Mouse (Mus musculus): Measurements from ENCODE around the gene Nrd1. TPM values are rescaled to one million over a fixed set of nuclear protein-coding genes. Genes with fewer than 3 reads are reported as not detected.

Nrd1 gene
- polyA plus RNA-seq, 1 experiment from 2014 or later: 73.4 TPM

DNA sequence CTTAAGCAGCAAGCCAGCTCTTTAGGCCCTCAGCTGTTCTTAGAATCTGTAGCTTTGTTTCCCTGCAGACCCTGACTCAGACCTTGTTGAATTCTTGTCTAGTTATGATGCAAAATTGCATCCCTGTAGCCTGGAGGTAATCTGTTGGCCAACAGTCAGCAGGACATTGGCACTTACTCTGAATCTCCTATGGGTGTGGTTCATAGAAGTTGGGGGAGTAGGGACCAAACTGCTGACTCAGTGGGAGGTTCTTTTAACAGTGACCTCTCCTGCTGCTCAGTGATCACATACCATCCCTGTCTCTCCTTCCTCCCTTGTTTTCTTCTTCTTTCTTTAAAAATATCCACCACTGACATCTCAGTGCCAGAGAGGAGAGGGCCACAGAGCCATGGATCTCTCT, 10.4 kb upstream of the Nrd1 start:
- Histone ChIP-seq H3K9me3 (no peaks in the 10 kb centered on the region), H3K36me3 (no peaks in the 10 kb centered on the region), H3K27ac (no peak overlapping the region), H3K4me3 (no peak overlapping the region), H3K9ac (no peak overlapping the region), H3K4me2 (no peak overlapping the region), H3K27me3 (no peaks in the 10 kb centered on the region), H3K4me1 (no peaks in the 10 kb centered on the region)
- no peak for ATAC-seq (ENCODE audit: insufficient number of reproducible peaks, low FRiP score, low TSS enrichment, low read depth)

DNA sequence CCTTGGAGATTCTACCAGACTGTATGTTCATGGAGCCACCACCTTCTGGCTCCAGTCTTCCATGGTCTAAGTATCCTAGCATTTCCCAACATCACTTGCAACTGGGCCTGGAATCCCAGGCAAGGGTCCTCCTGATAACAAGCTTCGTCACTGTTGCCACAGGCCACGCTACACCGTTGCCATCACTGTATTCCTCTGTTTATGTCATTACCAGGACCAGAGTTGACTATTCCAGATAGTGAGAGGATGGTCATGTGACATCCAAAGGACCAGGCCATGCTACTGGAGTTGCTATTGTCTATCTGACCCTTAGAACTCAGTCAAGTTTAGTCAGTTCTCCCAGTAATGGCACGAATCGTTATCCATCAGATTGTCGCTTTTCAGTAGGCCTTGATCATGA, 9.9 kb upstream of the Nrd1 start:
- H3K9ac ChIP-seq: no peak overlapping the region
- 85% methylated on average over 6 of the region's 6 CpGs for WGBS
- no peaks in the 10 kb centered on the region for H3K9me3 ChIP-seq
- no peaks in the 10 kb centered on the region for H3K27me3 ChIP-seq
- no peak overlapping the region for H3K4me2 ChIP-seq
- no peak overlapping the region for H3K27ac ChIP-seq
- no peaks in the 10 kb centered on the region for H3K4me1 ChIP-seq
- no peaks in the 10 kb centered on the region for H3K36me3 ChIP-seq
- ATAC-seq (ENCODE audit: insufficient number of reproducible peaks, low FRiP score, low TSS enrichment, low read depth): no peak
- H3K4me3 ChIP-seq: no peak overlapping the region

DNA sequence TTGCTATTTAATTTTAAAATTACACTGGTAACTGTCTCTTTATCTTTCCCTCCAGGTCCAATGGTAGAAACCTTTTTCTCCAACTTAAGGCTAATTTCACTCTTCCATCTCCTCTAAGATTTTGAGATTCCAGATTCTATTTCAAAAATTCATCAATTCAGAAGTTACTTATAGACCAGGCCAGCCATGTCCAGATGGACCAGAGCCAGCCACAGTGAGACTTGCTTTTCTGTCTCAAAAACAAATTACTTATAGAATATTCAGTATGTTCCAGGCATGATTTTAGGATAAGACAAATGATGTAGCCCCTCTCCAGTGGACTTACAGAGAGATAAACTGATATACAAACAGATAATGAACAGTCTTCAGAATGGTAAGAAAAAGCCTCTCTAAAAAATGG, 8.6 kb upstream of the Nrd1 start:
- H3K4me3 ChIP-seq: no peak overlapping the region
- no peak overlapping the region for H3K4me2 ChIP-seq
- H3K27me3 ChIP-seq: no peaks in the 10 kb centered on the region
- ATAC-seq (ENCODE audit: insufficient number of reproducible peaks, low FRiP score, low TSS enrichment, low read depth): no peak
- no peaks in the 10 kb centered on the region for H3K9me3 ChIP-seq
- no peak overlapping the region for H3K9ac ChIP-seq
- no peaks in the 10 kb centered on the region for H3K36me3 ChIP-seq
- no peaks in the 10 kb centered on the region for H3K4me1 ChIP-seq
- H3K27ac ChIP-seq: no peak overlapping the region

DNA sequence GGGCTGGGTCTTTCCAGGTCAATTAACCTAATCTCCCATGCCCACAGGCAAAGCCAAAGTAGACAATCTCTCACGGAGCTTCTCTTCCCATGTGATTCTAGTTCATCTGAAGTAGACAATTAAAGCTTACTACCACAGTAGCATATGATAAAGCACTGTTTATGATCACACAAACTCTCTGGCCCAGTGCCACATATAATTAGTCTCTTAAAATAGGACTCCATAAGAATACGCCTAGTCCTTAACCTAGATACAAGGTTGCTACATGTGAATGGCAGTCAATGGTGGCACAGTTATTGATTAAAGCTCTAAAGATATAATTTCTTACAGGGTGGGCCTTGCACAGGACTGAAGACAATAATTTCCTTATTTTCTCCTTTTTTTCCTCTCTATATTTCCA, 7.5 kb upstream of the Nrd1 start:
- no peaks in the 10 kb centered on the region for H3K4me1 ChIP-seq
- no peak overlapping the region for H3K4me2 ChIP-seq
- H3K4me3 ChIP-seq: no peak overlapping the region
- no peaks in the 10 kb centered on the region for H3K36me3 ChIP-seq
- no peaks in the 10 kb centered on the region for H3K27me3 ChIP-seq
- WGBS: 40% methylated on average over 2 of the region's 2 CpGs
- no peak overlapping the region for H3K9ac ChIP-seq
- ATAC-seq (ENCODE audit: insufficient number of reproducible peaks, low FRiP score, low TSS enrichment, low read depth): no peak
- no peaks in the 10 kb centered on the region for H3K9me3 ChIP-seq
- H3K27ac ChIP-seq: no peak overlapping the region

DNA sequence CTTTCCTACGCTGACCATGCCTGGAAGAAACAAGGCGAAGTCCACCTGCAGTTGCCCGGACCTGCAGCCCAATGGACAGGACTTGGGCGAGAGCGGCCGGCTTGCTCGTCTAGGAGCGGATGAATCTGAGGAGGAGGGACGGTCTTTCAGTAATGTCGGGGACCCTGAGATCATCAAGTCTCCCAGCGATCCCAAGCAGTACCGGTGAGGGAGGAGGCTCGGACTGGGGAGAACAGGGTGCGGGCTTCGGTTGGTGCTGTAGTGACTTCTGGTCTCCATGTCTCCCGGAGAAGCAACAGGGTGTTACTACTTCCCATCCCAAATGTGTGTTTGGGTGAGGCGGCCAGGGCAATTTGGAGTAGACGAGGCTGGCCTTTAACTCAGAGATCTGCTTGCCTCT, 506 bp downstream of the Nrd1 start:
- H3K4me1 ChIP-seq: peaks cover 9% of the 10 kb centered on the region; the same call in 1 of the 2 replicates
- H3K9ac ChIP-seq: peak overlapping the region; percentile 63
- peak overlapping the region; percentile 74 for H3K4me2 ChIP-seq
- H3K4me3 ChIP-seq: peak overlapping the region; percentile 76
- no peaks in the 10 kb centered on the region; the same call in 1 of the 2 replicates for H3K36me3 ChIP-seq
- H3K27ac ChIP-seq: peak overlapping the region; percentile 94
- no peaks in the 10 kb centered on the region for H3K9me3 ChIP-seq
- WGBS: under 1% methylated on average over 18 of the region's 18 CpGs
- ATAC-seq (ENCODE audit: insufficient number of reproducible peaks, low FRiP score, low TSS enrichment, low read depth): no peak; the same call in 1 of the 2 replicates
- no peaks in the 10 kb centered on the region for H3K27me3 ChIP-seq

DNA sequence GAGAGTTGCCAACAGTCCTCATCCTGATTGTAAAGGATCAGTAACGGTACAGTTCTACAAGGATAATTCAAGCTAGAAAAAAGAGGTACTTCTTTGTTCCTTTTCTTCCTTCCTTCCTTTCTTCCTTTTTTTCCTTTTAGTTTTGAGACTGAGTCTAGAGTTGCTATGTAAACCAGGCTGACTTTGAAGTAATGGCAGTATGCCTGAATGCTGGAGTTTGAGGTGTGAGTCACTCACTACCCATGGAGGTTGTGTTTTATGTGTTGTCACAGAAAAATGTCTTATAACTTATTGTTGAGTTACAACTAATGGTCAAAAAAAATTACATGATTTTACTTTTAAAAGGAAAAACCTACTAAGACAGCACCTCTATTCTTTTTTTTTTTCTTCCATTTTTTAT, 7.6 kb downstream of the Nrd1 start:
- no peak overlapping the region for H3K4me3 ChIP-seq
- peaks cover 3% of the 10 kb centered on the region; the same call in 1 of the 2 replicates for H3K36me3 ChIP-seq
- 81% methylated on average over 1 of the region's 1 CpGs for WGBS
- no peak for ATAC-seq (ENCODE audit: insufficient number of reproducible peaks, low FRiP score, low TSS enrichment, low read depth)
- no peak overlapping the region for H3K27ac ChIP-seq
- H3K9ac ChIP-seq: no peak overlapping the region
- H3K4me1 ChIP-seq: no peaks in the 10 kb centered on the region
- H3K4me2 ChIP-seq: no peak overlapping the region
- no peaks in the 10 kb centered on the region for H3K27me3 ChIP-seq
- no peaks in the 10 kb centered on the region for H3K9me3 ChIP-seq

DNA sequence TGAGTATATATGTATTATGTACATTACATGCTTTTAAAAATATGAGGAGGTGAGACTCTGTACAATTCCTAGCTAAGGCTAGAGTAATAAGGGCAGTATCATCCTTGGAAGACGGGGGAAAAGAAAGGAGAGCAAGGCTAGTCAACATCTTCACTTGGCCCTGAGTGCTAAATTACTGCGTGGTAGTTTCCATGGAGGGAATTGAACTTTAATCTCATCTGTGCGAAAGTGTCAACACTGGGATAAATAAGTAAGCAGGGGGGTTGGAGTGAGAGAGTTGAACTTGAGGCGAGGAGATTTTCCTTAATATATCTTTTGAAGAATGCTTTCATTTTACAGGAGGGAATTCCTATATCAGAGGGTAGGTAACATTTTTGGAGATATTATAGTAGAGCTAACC, 13.6 kb downstream of the Nrd1 start:
- ATAC-seq (ENCODE audit: insufficient number of reproducible peaks, low FRiP score, low TSS enrichment, low read depth): no peak
- Histone ChIP-seq H3K9ac (no peak overlapping the region), H3K4me1 (no peaks in the 10 kb centered on the region), H3K4me2 (no peak overlapping the region), H3K27ac (no peak overlapping the region), H3K27me3 (no peaks in the 10 kb centered on the region), H3K9me3 (no peaks in the 10 kb centered on the region), H3K4me3 (no peak overlapping the region), H3K36me3 (peaks cover 10% of the 10 kb centered on the region)
- 94% methylated on average over 4 of the region's 4 CpGs for WGBS

DNA sequence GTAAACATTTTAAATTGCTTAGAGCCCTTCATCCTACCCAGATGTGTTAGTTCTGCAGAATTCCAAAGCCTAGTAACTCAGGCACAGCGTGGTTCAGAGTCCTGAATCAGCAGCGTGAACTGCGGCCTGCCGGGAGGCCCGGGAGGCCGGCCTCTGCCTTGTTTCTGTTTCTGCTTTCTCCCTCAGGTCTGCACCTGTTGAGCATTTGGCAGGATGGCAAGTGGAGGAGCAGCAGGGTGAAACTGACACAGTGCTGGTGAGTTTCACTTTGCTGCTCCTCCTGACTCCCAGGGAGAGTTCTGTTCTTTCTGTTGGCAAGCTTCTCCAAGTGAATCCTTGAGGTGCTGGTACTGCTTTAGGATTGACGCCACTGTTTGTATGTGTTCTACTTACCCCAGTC, 17.0 kb downstream of the Nrd1 start:
- Histone ChIP-seq H3K27ac (peak overlapping the region; percentile 22; the same call in 1 of the 2 replicates), H3K9me3 (no peaks in the 10 kb centered on the region), H3K4me2 (no peak overlapping the region), H3K9ac (no peak overlapping the region), H3K4me3 (no peak overlapping the region), H3K27me3 (no peaks in the 10 kb centered on the region), H3K4me1 (no peaks in the 10 kb centered on the region), H3K36me3 (peaks cover 17% of the 10 kb centered on the region)
- WGBS: 51% methylated on average over 7 of the region's 7 CpGs
- ATAC-seq (ENCODE audit: insufficient number of reproducible peaks, low FRiP score, low TSS enrichment, low read depth): no peak

DNA sequence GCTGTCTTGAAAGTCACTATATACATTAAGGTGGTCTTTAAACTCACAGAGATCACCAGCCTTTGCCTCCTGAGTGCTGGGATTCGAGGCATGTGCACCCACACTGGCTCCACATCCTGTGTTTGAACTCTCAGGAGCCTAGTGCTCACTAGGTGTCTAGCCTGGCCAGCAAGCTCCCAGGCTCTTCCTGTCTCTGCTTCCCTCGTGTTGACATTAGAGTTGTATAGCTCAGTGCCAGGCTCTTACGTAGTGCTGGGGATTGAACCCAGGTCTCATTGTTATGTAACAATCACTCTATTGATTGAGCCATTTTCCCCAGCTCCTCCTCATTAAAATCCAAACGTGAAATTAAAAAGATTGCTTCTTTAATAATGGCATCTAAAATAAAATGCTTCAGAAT, 18.8 kb downstream of the Nrd1 start:
- Histone ChIP-seq H3K27me3 (no peaks in the 10 kb centered on the region), H3K9me3 (no peaks in the 10 kb centered on the region), H3K4me3 (no peak overlapping the region), H3K9ac (no peak overlapping the region), H3K27ac (no peak overlapping the region), H3K4me1 (no peaks in the 10 kb centered on the region), H3K4me2 (no peak overlapping the region), H3K36me3 (peaks cover 16% of the 10 kb centered on the region)
- 84% methylated on average over 4 of the region's 4 CpGs for WGBS
- ATAC-seq (ENCODE audit: insufficient number of reproducible peaks, low FRiP score, low TSS enrichment, low read depth): no peak

DNA sequence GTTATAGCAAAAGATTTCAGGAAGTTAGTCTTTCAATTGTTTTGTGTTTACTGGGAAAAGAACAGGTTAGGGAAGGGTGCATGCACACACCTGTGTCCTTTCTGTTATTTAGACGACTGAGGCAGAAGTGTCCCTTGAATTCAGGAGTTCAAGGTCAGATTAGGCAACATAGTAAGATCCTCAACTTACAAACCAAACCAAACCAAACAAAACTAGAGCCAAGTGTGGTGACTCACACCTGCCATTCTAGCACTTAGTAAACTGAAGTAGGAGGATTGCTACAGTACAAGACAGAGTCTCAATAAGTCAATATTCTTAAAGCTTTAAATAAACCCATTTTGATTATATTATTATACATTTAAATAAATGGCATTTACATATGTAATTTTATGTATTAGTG, 21.5 kb downstream of the Nrd1 start:
- Histone ChIP-seq H3K9me3 (no peaks in the 10 kb centered on the region), H3K27ac (no peak overlapping the region), H3K4me1 (no peaks in the 10 kb centered on the region), H3K4me3 (no peak overlapping the region), H3K4me2 (no peak overlapping the region), H3K9ac (no peak overlapping the region), H3K36me3 (peaks cover 24% of the 10 kb centered on the region), H3K27me3 (no peaks in the 10 kb centered on the region)
- ATAC-seq (ENCODE audit: insufficient number of reproducible peaks, low FRiP score, low TSS enrichment, low read depth): no peak
- whole genome bisulfite sequencing: 80% methylated on average over 1 of the region's 1 CpGs

DNA sequence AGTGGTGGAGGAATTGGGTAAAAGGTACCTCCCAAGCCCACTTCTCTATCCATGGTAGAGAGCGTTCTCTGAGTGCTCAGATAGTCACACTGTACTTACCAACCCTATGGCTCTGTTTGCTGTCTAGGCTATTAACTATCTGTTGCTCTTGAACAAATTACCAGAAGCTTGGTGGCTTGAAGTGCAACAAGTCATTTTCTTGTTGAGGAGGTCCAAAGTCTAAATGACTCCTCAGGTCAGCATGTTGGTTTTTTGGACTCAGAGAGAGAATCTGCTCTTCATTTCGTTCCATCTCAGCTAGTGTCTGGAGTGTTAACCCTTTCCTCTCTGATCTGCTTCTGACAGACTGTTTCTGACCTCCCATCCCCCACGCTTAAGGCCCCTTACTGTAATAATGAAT, 24.6 kb downstream of the Nrd1 start:
- 73% methylated on average over 3 of the region's 3 CpGs for WGBS
- ATAC-seq (ENCODE audit: insufficient number of reproducible peaks, low FRiP score, low TSS enrichment, low read depth): no peak
- Histone ChIP-seq H3K27me3 (no peaks in the 10 kb centered on the region), H3K36me3 (peaks cover 28% of the 10 kb centered on the region), H3K27ac (no peak overlapping the region), H3K4me1 (no peaks in the 10 kb centered on the region), H3K4me3 (no peak overlapping the region), H3K9ac (no peak overlapping the region), H3K4me2 (no peak overlapping the region), H3K9me3 (no peaks in the 10 kb centered on the region)

DNA sequence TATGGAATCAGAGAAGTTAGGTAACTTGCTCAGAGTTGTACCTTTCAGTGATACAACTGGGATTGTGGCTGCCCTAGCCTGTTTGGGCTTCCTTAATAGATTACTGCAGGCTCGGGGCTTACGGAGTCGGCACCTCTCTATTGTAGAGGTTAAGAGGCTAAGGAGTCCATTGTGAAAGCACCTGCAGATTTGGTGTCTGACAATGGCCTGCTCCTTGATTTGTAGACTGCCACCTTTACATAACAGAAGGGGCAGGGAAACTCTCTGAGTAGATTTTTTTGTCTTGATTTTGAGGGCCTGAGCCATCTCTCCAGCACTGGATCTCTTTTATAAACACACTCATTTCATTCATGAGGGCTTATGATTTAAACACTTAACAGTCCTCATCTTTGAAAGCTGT, 26.1 kb downstream of the Nrd1 start:
- ATAC-seq (ENCODE audit: insufficient number of reproducible peaks, low FRiP score, low TSS enrichment, low read depth): no peak
- Histone ChIP-seq H3K27me3 (no peaks in the 10 kb centered on the region), H3K4me3 (no peak overlapping the region), H3K36me3 (peaks cover 34% of the 10 kb centered on the region), H3K4me2 (no peak overlapping the region), H3K4me1 (no peaks in the 10 kb centered on the region), H3K9ac (no peak overlapping the region), H3K9me3 (no peaks in the 10 kb centered on the region), H3K27ac (no peak overlapping the region)
- 91% methylated on average over 3 of the region's 3 CpGs for WGBS

DNA sequence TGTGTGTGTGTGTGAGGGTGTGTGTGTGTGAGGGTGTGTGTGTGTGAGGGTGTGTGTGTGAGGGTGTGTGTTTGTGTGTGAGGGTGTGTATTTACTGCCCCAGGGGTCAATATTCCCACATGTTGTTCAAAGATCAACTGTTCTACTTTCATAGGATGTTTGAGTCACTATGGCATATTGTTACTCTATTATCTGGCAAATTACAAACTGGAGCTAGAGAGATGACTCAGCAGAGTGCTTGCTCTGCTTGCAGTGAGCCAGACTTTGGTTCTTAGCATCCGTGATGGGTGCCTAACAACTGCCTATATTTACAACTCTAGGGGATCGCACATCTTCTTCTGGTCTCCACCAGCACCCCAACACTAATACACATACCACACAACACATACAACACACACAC, 29.4 kb downstream of the Nrd1 start:
- Histone ChIP-seq H3K27ac (no peak overlapping the region), H3K9me3 (no peaks in the 10 kb centered on the region), H3K27me3 (no peaks in the 10 kb centered on the region), H3K4me2 (no peak overlapping the region), H3K36me3 (peaks cover 46% of the 10 kb centered on the region), H3K4me1 (no peaks in the 10 kb centered on the region), H3K9ac (no peak overlapping the region), H3K4me3 (no peak overlapping the region)
- ATAC-seq (ENCODE audit: insufficient number of reproducible peaks, low FRiP score, low TSS enrichment, low read depth): no peak
- 91% methylated on average over 2 of the region's 2 CpGs for WGBS
